Mouse (Mus musculus): ENCODE results near the gene Gm813.

GRCm38 (mm10) chr16:58649979-58650378 is 33.2 kb upstream of the Gm813 start:
- TF ChIP-seq CTCF (IDR thresholded peaks at IDR 0.05; ENCODE audit: low read depth) (no peak), EP300 (IDR thresholded peaks at IDR 0.05; ENCODE audit: low read depth) (no peak)
